Comparison of ENCODE assay signal across 8 mouse cellular contexts in genomic region chr8:84023085-84023484, GRCm38 (mm10). TPM values are rescaled to one million over a fixed set of nuclear protein-coding genes. Genes with fewer than 3 reads are reported as not detected.
DNase-seq lines count a peak whose midpoint lies in the region.
"Had no signal": no experiment of that assay in that cellular context is flagged by ENCODE, and none has a peak within 500 bp of the region (broad histone marks: within the 10 kb centered on the region; RNA-seq: fewer than 3 reads in every experiment).

No protein-coding gene starts in this region.

- DNase-seq in NIH3T3 (ENCODE audit: low read depth): peak; percentile 86
- peak; percentile 76 for DNase-seq in gastrocnemius, postnatal 25 days
- DNase-seq in kidney, adult 11 months: peak; percentile 89
- peak; percentile 83 for DNase-seq in lung, postnatal 10 days
- DNase-seq in B cell, adult 2 months: no peak
- DNase-seq in layer of hippocampus, postnatal 25 days (ENCODE audit: extremely low spot score in 1 of 2, low spot score in 1 of 2): no peak
- no peak for DNase-seq in thymus, postnatal 36 days
- DNase-seq: left cerebral cortex, postnatal 4 days had no signal

RNA-seq across cellular contexts. Expression of gene Palm3, which starts 1.8 kb away (rescaled TPM):
- under 1 TPM; 0.26 to 0.32 TPM for total RNA-seq in gastrocnemius, postnatal 25 days (2021)
- total RNA-seq in layer of hippocampus, postnatal 25 days (2021): 1 to 10 TPM; 2.7 to 2.9 TPM

RNA-seq across cellular contexts. Expression of gene 2210011C24Rik, which starts 11.1 kb away (rescaled TPM):
- 1 to 10 TPM; 3.3 to 5.9 TPM for total RNA-seq in gastrocnemius, postnatal 25 days (2021)
- total RNA-seq in layer of hippocampus, postnatal 25 days (2021): 1 to 10 TPM; 1.9 to 2.3 TPM
- total RNA-seq: left cerebral cortex, postnatal 4 days had no signal

RNA-seq across cellular contexts. Expression of gene Il27ra, which starts 19.3 kb away (rescaled TPM):
- 1 to 10 TPM in 1 of 2 experiments, under 1 TPM in 1; 0.69 to 1.2 TPM for total RNA-seq in gastrocnemius, postnatal 25 days (2021)
- 1 to 10 TPM; 2.0 to 2.4 TPM for total RNA-seq in layer of hippocampus, postnatal 25 days (2021)

RNA-seq across cellular contexts. Expression of gene Rln3, which starts 21.7 kb away (rescaled TPM):
- not detected for total RNA-seq in gastrocnemius, postnatal 25 days (2021)
- not detected for total RNA-seq in layer of hippocampus, postnatal 25 days (2021)
- total RNA-seq: left cerebral cortex, postnatal 4 days had no signal

RNA-seq across cellular contexts. Expression of gene 1700067K01Rik, which starts 21.8 kb away (rescaled TPM):
- total RNA-seq in gastrocnemius, postnatal 25 days (2021): under 1 TPM; 0.33 to 0.35 TPM
- total RNA-seq in layer of hippocampus, postnatal 25 days (2021): under 1 TPM; 0.20 to 0.33 TPM

Comparison
In these comparisons a context has a peak if more than half of its experiments do, and no peak if none do; other contexts are left out.
1. DNase-seq: peak in NIH3T3 (single experiment), gastrocnemius, postnatal 25 days (single experiment), kidney, adult 11 months (single experiment) and lung, postnatal 10 days (single experiment); none in B cell, adult 2 months (0 of 2), layer of hippocampus, postnatal 25 days (0 of 2) and thymus, postnatal 36 days (0 of 2).